Mouse (Mus musculus) ES-Bruce4 (cell line): ENCODE measurements at regions not wholly inside any gene's neighbourhood (a gene's known extent, or its start where the extent isn't known, plus 50 kb on each side); places are given as distances from the start of the nearest gene placed in this dataset.

Experiments used
- H3K27ac ChIP-seq: 2 replicates; pipeline ENCODE4 v1.5.1; 2012; ENCODE audit warnings: low read length, inconsistent platforms; ENCODE audit not compliant: insufficient read depth
- H3K27me3 ChIP-seq: 2 replicates; pipeline ENCODE4 v1.6.1; 2012; ENCODE audit warnings: mild to moderate bottlenecking, low read length, inconsistent platforms; ENCODE audit not compliant: control insufficient read depth, poor library complexity, insufficient read depth, severe bottlenecking
- H3K36me3 ChIP-seq: 2 replicates; pipeline ENCODE4 v1.6.1; 2012; ENCODE audit warnings: inconsistent platforms, mild to moderate bottlenecking, low read length, moderate library complexity; ENCODE audit not compliant: control insufficient read depth, poor library complexity, insufficient read depth, severe bottlenecking
- H3K4me1 ChIP-seq: one replicate; pipeline ENCODE4 v1.8.1; 2011; ENCODE audit warnings: low read length; ENCODE audit not compliant: control insufficient read depth, insufficient read depth
- H3K4me3 ChIP-seq: 2 replicates; pipeline ENCODE4 v1.5.1; 2011; ENCODE audit warnings: low read depth, mild to moderate bottlenecking, low read length
- H3K9ac ChIP-seq: 2 replicates; pipeline ENCODE4 v1.6.1; 2012; ENCODE audit warnings: low read depth, mild to moderate bottlenecking, inconsistent platforms; ENCODE audit not compliant: poor library complexity, severe bottlenecking
- H3K9me3 ChIP-seq: replicated peaks from 2 replicates; pipeline ENCODE4 v1.6.1; 2012; ENCODE audit warnings: mild to moderate bottlenecking, low read length, inconsistent platforms; ENCODE audit not compliant: control insufficient read depth, poor library complexity, insufficient read depth, severe bottlenecking
- CTCF ChIP-seq: IDR thresholded peaks from one replicate; pipeline ENCODE4 v1.8.1; 2011; ENCODE audit warnings: low read depth, low read length
- EP300 ChIP-seq: IDR thresholded peaks from 2 replicates; pipeline ENCODE4 v1.6.1; 2011; ENCODE audit warnings: low read depth, low read length; ENCODE audit not compliant: insufficient read depth
- POLR2A ChIP-seq: IDR thresholded peaks from one replicate; pipeline ENCODE4 v1.8.1; 2011; ENCODE audit warnings: low read length; ENCODE audit not compliant: insufficient read depth

DNA sequence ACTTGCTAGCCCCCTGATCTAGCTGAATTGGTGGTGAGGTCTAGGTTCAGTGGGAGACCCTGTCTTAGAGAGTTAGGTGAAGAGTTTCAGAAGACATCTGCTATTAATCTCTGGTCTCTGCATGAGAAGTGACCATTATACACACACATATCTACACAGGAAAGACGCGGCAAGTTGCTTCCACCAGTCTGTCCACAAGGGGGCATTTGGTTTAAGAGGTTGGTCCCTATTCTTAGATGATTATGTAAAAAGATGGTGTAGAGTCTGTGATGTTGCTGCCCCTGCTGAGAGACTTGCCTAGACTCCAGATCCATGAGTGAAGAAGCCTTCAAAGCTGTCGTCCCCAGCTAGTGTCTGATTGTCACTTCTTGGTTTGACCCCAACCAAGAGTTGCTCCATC, 425.5 kb downstream of the Etnk1 start:
- H3K27ac ChIP-seq, result no peak overlapping the region
- no peaks in the 10 kb centered on the region for H3K9me3 ChIP-seq
- no peak for TF ChIP-seq CTCF
- no peak for TF ChIP-seq POLR2A
- no peak for TF ChIP-seq EP300
- H3K4me3 ChIP-seq, result no peak overlapping the region
- H3K9ac ChIP-seq, result no peak overlapping the region
- H3K36me3 ChIP-seq, result no peaks in the 10 kb centered on the region
- no peaks in the 10 kb centered on the region for H3K4me1 ChIP-seq
- H3K27me3 ChIP-seq, result no peaks in the 10 kb centered on the region

- Histone ChIP-seq H3K9me3 (no peaks in the 10 kb centered on the region), H3K27me3 (no peaks in the 10 kb centered on the region), H3K27ac (no peak overlapping the region), H3K4me1 (no peaks in the 10 kb centered on the region), H3K36me3 (no peaks in the 10 kb centered on the region), H3K9ac (no peak overlapping the region), H3K4me3 (no peak overlapping the region)
- TF ChIP-seq CTCF, result no peak
- TF ChIP-seq EP300, result no peak
- TF ChIP-seq POLR2A, result no peak
Observed at GRCm38 (mm10) chr6:143595486-143595885, 428.5 kb downstream of the Etnk1 start.

GRCm38 (mm10) chr6:143597414-143597813, 430.4 kb downstream of the Etnk1 start:
- Histone ChIP-seq H3K27me3 (no peaks in the 10 kb centered on the region), H3K27ac (no peak overlapping the region), H3K9me3 (no peaks in the 10 kb centered on the region), H3K9ac (no peak overlapping the region), H3K4me3 (no peak overlapping the region), H3K36me3 (no peaks in the 10 kb centered on the region), H3K4me1 (no peaks in the 10 kb centered on the region)
- TF ChIP-seq POLR2A (no peak), EP300 (no peak), CTCF (no peak)

GRCm38 (mm10) chr6:143598916-143599315, 431.9 kb downstream of the Etnk1 start:
- Histone ChIP-seq H3K4me1 (no peaks in the 10 kb centered on the region), H3K27ac (no peak overlapping the region), H3K4me3 (no peak overlapping the region), H3K9me3 (no peaks in the 10 kb centered on the region), H3K27me3 (no peaks in the 10 kb centered on the region), H3K36me3 (no peaks in the 10 kb centered on the region), H3K9ac (no peak overlapping the region)
- no peak for TF ChIP-seq EP300
- no peak for TF ChIP-seq POLR2A
- no peak for TF ChIP-seq CTCF

DNA sequence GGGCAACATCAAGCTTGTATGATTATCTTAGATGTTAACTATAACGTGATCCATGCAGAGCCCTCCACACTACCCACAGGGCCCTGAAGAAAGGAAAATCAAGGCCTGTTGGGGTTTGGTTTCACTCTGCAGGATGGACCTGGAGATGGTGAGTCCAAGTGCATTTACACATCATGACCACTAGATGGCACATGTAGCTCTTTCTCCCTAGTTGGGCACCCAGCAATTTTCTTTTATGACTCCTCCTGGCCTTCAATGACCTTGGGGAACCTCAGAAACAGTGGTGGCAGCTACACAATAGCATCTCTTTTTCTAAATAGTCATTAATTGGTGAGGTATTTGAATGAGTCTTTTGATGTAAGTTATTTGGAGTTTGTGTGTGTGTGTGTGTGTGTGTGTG, 442.1 kb downstream of the Etnk1 start:
- H3K36me3 ChIP-seq, result no peaks in the 10 kb centered on the region
- H3K9me3 ChIP-seq, result no peaks in the 10 kb centered on the region
- no peak overlapping the region for H3K4me3 ChIP-seq
- H3K27ac ChIP-seq, result no peak overlapping the region
- peaks cover 6% of the 10 kb centered on the region for H3K4me1 ChIP-seq
- H3K27me3 ChIP-seq, result no peaks in the 10 kb centered on the region
- no peak overlapping the region for H3K9ac ChIP-seq
- no peak for TF ChIP-seq EP300
- peak; percentile 11 for TF ChIP-seq CTCF

GRCm38 (mm10) chr6:143612966-143613365, 445.9 kb downstream of the Etnk1 start:
- H3K4me1 ChIP-seq, result peaks cover 10% of the 10 kb centered on the region
- H3K4me3 ChIP-seq, result no peak overlapping the region
- no peaks in the 10 kb centered on the region for H3K9me3 ChIP-seq
- H3K27me3 ChIP-seq, result no peaks in the 10 kb centered on the region
- H3K27ac ChIP-seq, result no peak overlapping the region
- H3K36me3 ChIP-seq, result no peaks in the 10 kb centered on the region
- TF ChIP-seq EP300 (peak; percentile 48; the same call in 1 of the 2 replicates), POLR2A (no peak)
- H3K9ac ChIP-seq, result no peak overlapping the region
